Mouse (Mus musculus) neural tube, embryonic 13.5 days (tissue): Measurements from ENCODE around the gene Lmod1. TPM values are rescaled to one million over a fixed set of nuclear protein-coding genes. Genes with fewer than 3 reads are reported as not detected.

Experiments
- ATAC-seq: fragments of 200-750 bp; cut with Nextera tagmentation; 2 replicates; pipeline ENCODE4 v1.8.0; 2017; ENCODE audit warnings: low read depth, mild to moderate bottlenecking, moderate TSS enrichment, moderate library complexity
- H3K27ac ChIP-seq: fragments of 300-500 bp; sonication (generic); replicated peaks from 2 replicates; pipeline ENCODE4 v1.5.1; 2015; ENCODE audit warnings: moderate library complexity, mild to moderate bottlenecking, inconsistent platforms
- H3K27me3 ChIP-seq: fragments of 300-500 bp; sonication (generic); 2 replicates; pipeline ENCODE4 v1.6.1; 2015; ENCODE audit warnings: mild to moderate bottlenecking, inconsistent platforms
- H3K36me3 ChIP-seq: fragments of 300-500 bp; sonication (generic); 2 replicates; pipeline ENCODE4 v1.6.1; 2015; ENCODE audit warnings: mild to moderate bottlenecking, inconsistent platforms
- H3K4me1 ChIP-seq: fragments of 300-500 bp; sonication (generic); replicated peaks from 2 replicates; pipeline ENCODE4 v1.6.1; 2015; ENCODE audit warnings: inconsistent platforms
- H3K4me2 ChIP-seq: fragments of 300-500 bp; sonication (generic); 2 replicates; pipeline ENCODE4 v1.6.1; 2015; ENCODE audit warnings: inconsistent platforms, mild to moderate bottlenecking, moderate library complexity
- H3K4me3 ChIP-seq: fragments of 300-500 bp; sonication (generic); 2 replicates; pipeline ENCODE4 v1.5.1; 2015; ENCODE audit warnings: mild to moderate bottlenecking, inconsistent platforms
- H3K9ac ChIP-seq: fragments of 300-500 bp; sonication (generic); 2 replicates; pipeline ENCODE4 v1.6.1; 2015; ENCODE audit warnings: moderate library complexity, mild to moderate bottlenecking, inconsistent platforms
- H3K9me3 ChIP-seq: fragments of 300-500 bp; sonication (generic); 2 replicates; pipeline ENCODE4 v1.6.1; 2016; ENCODE audit warnings: inconsistent platforms
- WGBS: fragments of 180-500 bp; shearing (Covaris S2); methylation state at CpG from one replicate; pipeline ENCODE4 v1.1.7; 2015; 5-methylcytosine and 5-hydroxymethylcytosine counted together
- polyA plus RNA-seq: library from polyadenylated mRNA; unstranded; fragments of >200 nt; fragmentation: Nextera tagmentation; extraction: Ambion mirVana; gene quantifications from 2 replicates; pipeline ENCODE4 v1.2.1, GENCODE M21; 2015

Lmod1 gene
- polyA plus RNA-seq: 0.31 and 0.33 TPM in 2 replicates

DNA sequence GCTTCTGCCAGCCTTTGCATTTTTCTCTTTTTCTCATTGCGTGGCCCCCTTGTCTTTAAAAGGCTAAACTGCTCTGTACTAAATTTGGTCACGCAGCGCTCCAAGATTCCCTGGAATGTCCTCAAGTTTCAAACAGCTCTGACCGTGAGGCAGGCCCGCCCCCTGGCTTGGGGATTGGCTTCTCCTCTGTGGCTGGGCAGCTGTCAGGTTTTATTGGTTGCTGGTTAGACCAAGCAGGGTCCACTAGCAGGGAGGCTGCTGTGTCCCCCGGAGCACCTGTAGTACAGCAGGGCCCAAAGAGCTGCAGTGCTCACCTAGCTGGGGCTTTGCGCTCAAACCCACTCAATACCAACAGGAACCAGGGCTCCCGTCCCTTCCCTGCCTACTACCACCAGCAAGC lies at the start of gene Lmod1:
Lmod1 (plus strand) TSS at position 237 of the 400 bp plus-strand sequence.
- WGBS: 16% methylated on average over 8 of the region's 8 CpGs
- no peak for ATAC-seq
- Histone ChIP-seq H3K27me3 (peaks cover 13% of the 10 kb centered on the region), H3K36me3 (no peaks in the 10 kb centered on the region), H3K27ac (no peak within 1 kb of the TSS), H3K9ac (no peak within 1 kb of the TSS), H3K4me2 (peak within 1 kb of the TSS; percentile 4), H3K4me3 (no peak within 1 kb of the TSS), H3K4me1 (no peaks in the 10 kb centered on the region), H3K9me3 (no peaks in the 10 kb centered on the region)

DNA sequence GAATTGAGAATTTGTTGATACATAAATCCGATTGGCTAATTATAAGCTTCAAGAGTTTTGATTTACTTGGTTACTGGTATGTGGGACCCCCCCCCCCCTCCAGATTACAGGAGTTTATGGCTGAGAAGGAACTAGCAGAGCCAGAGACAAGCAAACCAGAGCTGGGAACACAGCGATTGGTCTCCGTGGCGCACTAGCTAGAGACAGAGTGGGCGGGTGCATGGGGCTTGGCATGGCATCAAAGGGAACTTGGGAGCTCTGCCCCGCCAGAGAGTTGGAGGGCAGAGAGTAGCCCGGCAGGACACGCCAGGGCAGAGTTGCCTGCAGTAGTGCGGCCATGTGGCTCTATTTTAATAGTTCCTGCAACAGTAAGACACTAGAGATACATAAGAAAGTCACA lies 44.0 kb upstream of the Lmod1 start:
- Histone ChIP-seq H3K9ac (no peak overlapping the region), H3K4me2 (no peak overlapping the region), H3K9me3 (no peaks in the 10 kb centered on the region), H3K27me3 (no peaks in the 10 kb centered on the region), H3K4me1 (peaks cover 31% of the 10 kb centered on the region), H3K36me3 (peaks cover 32% of the 10 kb centered on the region), H3K27ac (no peak overlapping the region), H3K4me3 (no peak overlapping the region)
- no peak for ATAC-seq
- 80% methylated on average over 9 of the region's 9 CpGs for WGBS

DNA sequence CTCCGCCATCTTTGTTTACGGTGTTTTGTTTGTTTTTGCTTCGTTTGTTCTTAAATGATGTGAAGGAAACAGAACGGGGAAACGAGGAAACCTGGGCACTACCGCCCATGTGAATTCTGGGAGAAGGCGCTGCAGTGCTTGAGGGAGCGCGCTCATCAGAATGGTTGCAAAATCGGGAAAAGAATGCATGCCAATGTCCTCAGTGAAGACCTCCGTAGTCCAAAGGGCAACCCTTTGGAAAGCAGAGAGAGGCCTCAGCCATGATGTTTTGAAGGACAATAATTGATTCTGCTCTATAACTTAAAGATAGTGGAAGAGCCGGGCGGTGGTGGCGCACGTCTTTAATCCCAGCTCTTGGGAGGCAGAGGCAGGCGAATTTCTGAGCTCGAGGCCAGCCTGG lies 42.8 kb upstream of the Lmod1 start:
- Histone ChIP-seq H3K27me3 (no peaks in the 10 kb centered on the region), H3K9me3 (no peaks in the 10 kb centered on the region), H3K9ac (no peak overlapping the region), H3K4me2 (peak overlapping the region; percentile 66), H3K4me1 (peaks cover 31% of the 10 kb centered on the region), H3K4me3 (no peak overlapping the region), H3K36me3 (peaks cover 21% of the 10 kb centered on the region), H3K27ac (no peak overlapping the region)
- WGBS: 95% methylated on average over 17 of the region's 17 CpGs
- no peak for ATAC-seq

DNA sequence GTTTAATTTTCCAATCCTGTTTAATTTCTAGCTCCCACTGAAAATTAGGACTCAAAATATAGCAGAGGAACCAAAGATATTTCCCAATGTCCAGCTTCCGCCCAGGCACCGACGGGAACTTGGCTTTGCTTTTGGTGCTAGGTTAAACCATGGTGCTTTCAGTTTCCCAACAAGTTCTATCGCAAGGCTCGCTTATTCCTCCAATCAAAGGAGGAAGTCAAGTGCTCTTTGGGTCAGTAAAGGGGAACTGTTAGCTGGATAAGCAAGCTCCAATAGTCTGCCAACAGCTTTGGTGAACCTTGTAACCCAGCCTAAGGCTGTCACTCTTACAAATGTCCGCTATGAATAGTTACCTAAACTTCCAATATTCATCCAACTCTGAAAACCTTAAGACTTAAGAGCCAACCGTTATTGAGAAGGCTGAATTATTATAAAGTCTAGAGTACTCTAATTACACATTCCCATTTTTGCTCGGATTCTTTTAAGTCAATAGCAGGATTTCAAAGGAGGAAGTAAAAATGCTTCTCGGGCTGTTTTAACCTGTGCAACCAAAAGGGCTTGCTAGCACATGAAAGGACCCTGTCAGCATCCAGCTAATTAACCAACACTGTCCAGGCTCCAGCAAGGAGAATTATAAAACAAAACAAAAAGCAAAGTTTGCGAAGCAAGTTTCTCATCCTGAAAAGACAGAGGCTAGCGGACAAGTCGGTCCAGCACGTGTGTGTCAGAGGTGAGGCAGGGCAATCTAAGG lies 41.9 kb upstream of the Lmod1 start:
- no peaks in the 10 kb centered on the region for H3K9me3 ChIP-seq
- peaks cover 31% of the 10 kb centered on the region for H3K4me1 ChIP-seq
- 41% methylated on average over 13 of the region's 13 CpGs for WGBS
- ATAC-seq: no peak
- H3K27me3 ChIP-seq: no peaks in the 10 kb centered on the region
- H3K36me3 ChIP-seq: peaks cover 12% of the 10 kb centered on the region
- H3K27ac ChIP-seq: peak overlapping the region; percentile 90
- H3K4me2 ChIP-seq: peak overlapping the region; percentile 66
- H3K9ac ChIP-seq: peak overlapping the region; percentile 95
- H3K4me3 ChIP-seq: peak overlapping the region; percentile 80

DNA sequence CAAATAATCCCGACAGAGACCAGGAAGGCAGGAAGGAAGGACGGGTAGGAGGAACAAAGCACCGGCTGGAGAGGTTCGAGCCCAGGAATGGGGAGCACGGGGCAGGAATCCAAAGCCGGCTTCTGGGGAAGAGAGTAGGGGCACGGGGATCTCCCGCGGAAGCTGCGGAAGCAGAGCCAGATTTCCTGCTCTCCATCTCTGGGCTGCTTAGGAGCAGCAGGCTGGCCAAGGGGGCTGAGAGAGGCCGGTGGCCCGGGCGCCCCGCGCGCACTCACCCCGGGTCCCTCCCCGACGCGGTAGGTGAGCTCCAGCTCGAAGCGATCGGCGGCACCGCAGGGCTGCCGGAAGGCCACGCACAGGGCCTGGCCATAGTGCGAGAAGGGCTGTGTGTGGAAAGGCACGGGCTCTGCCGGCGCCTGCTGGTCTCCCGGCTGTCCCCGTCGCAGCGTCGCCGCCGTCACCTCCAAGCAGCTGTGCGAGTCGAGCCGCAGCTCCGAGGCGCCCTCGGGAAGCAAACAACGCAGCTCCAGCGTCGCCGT lies 41.3 kb upstream of the Lmod1 start:
- H3K4me3 ChIP-seq: peak overlapping the region; percentile 80
- peak overlapping the region; percentile 90 for H3K27ac ChIP-seq

DNA sequence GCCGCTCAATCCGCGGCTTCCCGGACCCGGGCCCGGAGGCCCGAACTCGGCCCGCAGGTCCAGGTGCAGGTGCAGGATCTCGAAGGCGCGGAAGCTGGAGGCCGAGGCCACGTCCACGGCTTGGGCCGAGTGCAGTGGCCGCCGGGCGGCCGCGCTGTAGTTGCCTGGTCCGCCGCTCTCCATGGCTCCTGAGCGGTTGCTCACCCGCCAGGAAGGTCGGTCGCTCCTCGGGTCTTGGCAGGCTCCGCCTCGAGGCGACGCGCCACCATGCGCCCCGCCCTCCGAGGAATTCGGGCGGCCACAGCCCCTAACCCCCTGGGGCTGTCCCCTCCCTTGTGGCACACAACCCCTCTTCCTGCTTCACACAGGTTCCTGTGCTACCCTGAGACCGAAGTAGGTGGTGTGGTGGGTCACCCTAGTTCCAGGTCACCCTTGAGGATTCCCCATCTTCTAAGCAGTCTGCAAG lies 40.7 kb upstream of the Lmod1 start, which contains the start of gene Rnpep:
Rnpep (minus strand) TSS at position 259 of the 466 bp plus-strand sequence.
- Histone ChIP-seq H3K27ac (peak within 1 kb of the TSS; percentile 90), H3K36me3 (peaks cover under 1% of the 10 kb centered on the region; the same call in 1 of the 2 replicates), H3K9me3 (no peaks in the 10 kb centered on the region), H3K9ac (peak within 1 kb of the TSS; percentile 95), H3K4me1 (peaks cover 31% of the 10 kb centered on the region), H3K27me3 (no peaks in the 10 kb centered on the region), H3K4me2 (peak within 1 kb of the TSS; percentile 66), H3K4me3 (peak within 1 kb of the TSS; percentile 80)
- WGBS: under 1% methylated on average over 33 of the region's 39 CpGs
- peak; percentile 93 for ATAC-seq

More for the DNA sequence above, 41.3 kb upstream of the Lmod1 start:
- peak; percentile 87 for ATAC-seq
- WGBS: under 1% methylated on average over 48 of the region's 48 CpGs
- Histone ChIP-seq H3K4me2 (peak overlapping the region; percentile 66), H3K27me3 (no peaks in the 10 kb centered on the region), H3K9ac (peak overlapping the region; percentile 95), H3K36me3 (peaks cover 6% of the 10 kb centered on the region), H3K4me1 (peaks cover 31% of the 10 kb centered on the region), H3K9me3 (no peaks in the 10 kb centered on the region)

DNA sequence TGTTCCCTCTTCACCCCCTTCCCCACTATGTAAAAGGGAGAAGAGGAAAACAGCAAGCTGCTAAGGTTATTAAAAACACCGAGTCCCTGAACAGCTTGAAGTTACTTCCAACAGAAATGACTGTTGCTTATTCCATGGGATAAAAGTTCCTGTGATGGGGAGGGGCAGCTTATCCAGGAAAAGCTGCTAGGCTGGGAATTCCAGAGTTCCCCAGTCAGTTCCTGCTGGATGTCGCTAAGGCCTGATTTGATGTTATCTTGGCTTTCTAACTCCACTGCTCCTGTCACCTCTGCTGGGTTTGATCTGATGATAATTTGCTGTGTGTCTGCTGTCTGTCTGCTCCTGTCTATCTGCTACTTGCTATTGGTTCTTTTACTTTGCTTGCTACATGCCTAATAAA lies 38.3 kb upstream of the Lmod1 start:
- no peak overlapping the region for H3K27ac ChIP-seq
- H3K9me3 ChIP-seq: no peaks in the 10 kb centered on the region
- 82% methylated on average over 2 of the region's 2 CpGs for WGBS
- H3K4me2 ChIP-seq: no peak overlapping the region
- peaks cover 21% of the 10 kb centered on the region for H3K4me1 ChIP-seq
- no peak for ATAC-seq
- no peak overlapping the region for H3K9ac ChIP-seq
- no peak overlapping the region for H3K4me3 ChIP-seq
- H3K36me3 ChIP-seq: no peaks in the 10 kb centered on the region
- H3K27me3 ChIP-seq: no peaks in the 10 kb centered on the region

DNA sequence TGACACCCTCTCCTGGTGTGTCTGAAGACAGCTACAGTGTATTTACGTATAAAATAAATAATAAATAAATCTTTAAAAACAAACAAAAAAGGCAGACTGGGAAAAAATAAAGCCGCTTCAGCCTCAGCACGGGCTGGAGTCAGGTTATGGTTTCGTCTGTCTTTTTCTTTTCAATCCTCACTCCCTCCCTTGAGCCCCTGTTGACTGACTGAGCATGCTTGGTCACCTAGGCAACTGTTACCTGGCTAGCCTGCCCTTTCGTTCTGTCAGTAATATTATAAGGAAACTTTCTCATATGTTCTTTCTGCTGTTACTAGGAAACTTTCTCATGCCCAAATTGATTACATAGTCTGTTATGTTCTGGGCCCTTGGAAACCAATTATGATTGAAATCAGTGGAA lies 33.7 kb upstream of the Lmod1 start:
- H3K9me3 ChIP-seq: no peaks in the 10 kb centered on the region
- H3K27me3 ChIP-seq: no peaks in the 10 kb centered on the region
- no peaks in the 10 kb centered on the region for H3K4me1 ChIP-seq
- H3K27ac ChIP-seq: no peak overlapping the region
- H3K9ac ChIP-seq: no peak overlapping the region
- WGBS: 84% methylated on average over 5 of the region's 5 CpGs
- no peak overlapping the region for H3K4me2 ChIP-seq
- H3K4me3 ChIP-seq: no peak overlapping the region
- H3K36me3 ChIP-seq: peaks cover 30% of the 10 kb centered on the region
- ATAC-seq: no peak

DNA sequence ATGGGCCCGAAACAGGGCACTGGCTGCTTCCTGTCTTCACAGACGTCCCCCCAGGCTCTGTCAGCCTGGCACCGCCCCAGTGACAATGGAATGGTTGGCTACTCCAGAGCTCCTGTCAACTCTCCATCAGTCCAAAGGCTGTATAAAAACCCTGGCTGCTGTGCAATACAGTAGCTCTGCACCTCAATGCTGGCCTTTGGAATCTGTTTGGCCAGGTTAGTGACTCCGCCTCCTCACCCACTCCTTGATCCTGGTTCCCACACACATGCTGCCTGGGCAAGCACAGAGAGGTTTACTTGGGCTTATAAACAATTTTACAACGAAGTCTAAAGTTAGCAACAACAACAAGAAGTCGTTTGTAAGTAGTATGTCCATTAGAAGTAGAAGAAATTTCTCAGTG lies 13.3 kb upstream of the Lmod1 start:
- no peak overlapping the region for H3K4me3 ChIP-seq
- H3K4me2 ChIP-seq: no peak overlapping the region
- no peak overlapping the region for H3K27ac ChIP-seq
- WGBS: 77% methylated on average over 6 of the region's 6 CpGs
- peaks cover 1% of the 10 kb centered on the region; the same call in 1 of the 2 replicates for H3K27me3 ChIP-seq
- peaks cover 35% of the 10 kb centered on the region for H3K36me3 ChIP-seq
- no peak overlapping the region for H3K9ac ChIP-seq
- H3K9me3 ChIP-seq: no peaks in the 10 kb centered on the region
- no peak for ATAC-seq
- H3K4me1 ChIP-seq: peaks cover 24% of the 10 kb centered on the region

DNA sequence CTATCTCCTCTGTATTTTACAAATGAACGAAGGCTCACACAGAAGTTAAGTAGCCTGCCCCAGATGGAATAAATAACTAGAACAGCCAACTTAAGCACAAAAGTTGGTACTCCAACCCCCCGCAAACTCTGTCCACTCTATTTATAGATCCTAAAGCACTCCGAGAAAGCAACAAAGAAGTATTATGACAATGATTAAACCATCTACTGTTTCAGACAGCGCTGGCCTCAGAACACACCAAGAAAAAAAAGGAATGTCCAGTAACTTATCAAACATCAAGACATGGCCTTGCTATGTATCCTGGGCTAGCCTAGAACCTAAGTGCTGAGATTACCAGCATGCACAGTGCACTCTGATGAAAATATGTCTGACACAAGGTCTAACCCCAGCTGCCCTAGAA lies 12.4 kb upstream of the Lmod1 start:
- H3K27ac ChIP-seq: no peak overlapping the region
- peaks cover 28% of the 10 kb centered on the region for H3K36me3 ChIP-seq
- H3K4me2 ChIP-seq: peak overlapping the region; percentile 84
- peak overlapping the region; percentile 94 for H3K4me3 ChIP-seq
- H3K9me3 ChIP-seq: no peaks in the 10 kb centered on the region
- ATAC-seq: no peak
- H3K27me3 ChIP-seq: peaks cover 4% of the 10 kb centered on the region; the same call in 1 of the 2 replicates
- peaks cover 24% of the 10 kb centered on the region for H3K4me1 ChIP-seq
- 0 out of 2 replicates have a peak overlapping the region, but pooled peaks have one; percentile 97 for H3K9ac ChIP-seq
- 85% methylated on average over 4 of the region's 4 CpGs for WGBS

DNA sequence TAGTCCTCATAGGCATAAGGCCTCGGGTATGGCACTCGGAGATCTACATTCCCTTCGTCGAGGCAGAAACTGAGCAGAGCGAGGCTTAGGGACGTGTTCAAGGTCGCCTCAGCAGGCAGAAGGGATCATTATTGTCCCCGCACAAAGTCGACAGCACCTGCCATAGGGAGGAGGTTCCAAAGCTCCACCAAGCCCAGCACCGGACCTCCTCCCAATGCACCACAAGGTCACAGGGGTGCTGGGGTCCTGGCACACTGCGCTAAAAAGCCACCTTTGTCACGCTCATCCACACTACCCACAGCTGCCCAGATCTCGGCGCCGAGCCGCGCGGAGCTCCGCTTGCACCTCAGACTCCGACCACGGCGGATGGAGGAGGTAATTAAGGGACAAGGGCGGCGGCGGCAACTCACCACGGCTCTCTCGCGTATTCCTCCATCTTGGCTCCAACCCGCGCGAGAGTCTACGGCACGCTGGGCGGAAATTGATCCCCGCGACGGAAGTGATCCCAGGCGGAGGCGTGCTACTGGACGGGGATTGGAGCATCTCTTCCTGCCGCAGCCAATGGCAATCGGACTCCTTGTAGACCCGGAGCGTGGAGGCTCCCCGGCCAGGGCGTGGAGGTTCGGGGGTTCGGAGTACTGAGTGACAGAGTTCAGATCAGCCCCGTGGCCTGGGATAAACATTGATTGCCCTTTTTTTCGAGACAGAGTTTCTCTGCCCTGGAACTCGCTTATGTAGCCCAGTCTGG lies 11.1 kb upstream of the Lmod1 start, which contains the start of gene Timm17a:
Timm17a (minus strand) TSS at position 495 of the 748 bp plus-strand sequence.
- under 1% methylated on average over 51 of the region's 51 CpGs for WGBS
- Histone ChIP-seq H3K4me1 (peaks cover 24% of the 10 kb centered on the region), H3K36me3 (peaks cover 15% of the 10 kb centered on the region), H3K9ac (peak within 1 kb of the TSS; percentile 97), H3K27ac (peak within 1 kb of the TSS; percentile 91), H3K9me3 (no peaks in the 10 kb centered on the region), H3K4me3 (peak within 1 kb of the TSS; percentile 94), H3K4me2 (peak within 1 kb of the TSS; percentile 84), H3K27me3 (peaks cover 16% of the 10 kb centered on the region; the same call in 1 of the 2 replicates)
- ATAC-seq: peak; percentile 99
